Mouse (Mus musculus) G1E (cell line): ENCODE measurements at regions not wholly inside any gene's neighbourhood (a gene's known extent, or its start where the extent isn't known, plus 50 kb on each side); places are given as distances from the start of the nearest gene placed in this dataset.

Source experiments
- ATAC-seq: 2 replicates; pipeline ENCODE4 v1.8.0; 2016; ENCODE audit warnings: mild to moderate bottlenecking; ENCODE audit not compliant: insufficient number of reproducible peaks, poor library complexity, low FRiP score, severe bottlenecking; ENCODE audit errors: extremely low read depth
- DNase-seq: peaks from one replicate; pipeline ENCODE4 v3.0.0; 2012; ENCODE audit warnings: low spot score
- H3K27me3 ChIP-seq: 2 replicates; pipeline ENCODE4 v1.6.1; 2012; ENCODE audit warnings: mild to moderate bottlenecking, low read length, inconsistent platforms; ENCODE audit not compliant: insufficient read depth
- H3K36me3 ChIP-seq: replicated peaks from 2 replicates; pipeline ENCODE3; 2012; ENCODE audit warnings: mild to moderate bottlenecking, inconsistent platforms
- H3K4me1 ChIP-seq: 2 replicates; pipeline ENCODE4 v1.6.1; 2012; ENCODE audit warnings: low read depth, low read length, inconsistent platforms, mixed read lengths; ENCODE audit not compliant: insufficient read depth
- H3K4me3 ChIP-seq: 2 replicates; pipeline ENCODE4 v1.5.1; 2012; ENCODE audit warnings: low read depth, mild to moderate bottlenecking, inconsistent platforms, low read length, moderate library complexity, mixed read lengths
- H3K9me3 ChIP-seq: replicated peaks from 2 replicates; pipeline ENCODE4 v1.6.1; 2012; ENCODE audit warnings: inconsistent platforms
- CTCF ChIP-seq: IDR thresholded peaks from 2 replicates; pipeline ENCODE4 v1.5.1; 2012; ENCODE audit warnings: low read depth, low read length, inconsistent platforms, mixed read lengths
- GATA1 ChIP-seq: IDR thresholded peaks from 2 replicates; pipeline ENCODE4 v1.6.1; 2012; ENCODE audit warnings: borderline replicate concordance, low read length, inconsistent platforms, mixed read lengths
- GATA2 ChIP-seq: IDR thresholded peaks from 2 replicates; pipeline ENCODE4 v1.6.1; 2012; ENCODE audit warnings: low read depth, low read length, inconsistent platforms, borderline replicate concordance
- POLR2AphosphoS5 ChIP-seq: IDR thresholded peaks from 2 replicates; pipeline ENCODE4 v1.6.1; 2012; ENCODE audit warnings: low read depth, low read length, inconsistent platforms; ENCODE audit not compliant: insufficient replicate concordance
- TAL1 ChIP-seq: conservative IDR thresholded peaks from 2 replicates; pipeline ENCODE4 v1.6.1; 2012; ENCODE audit warnings: low read depth, low read length, inconsistent platforms, mixed read lengths

GRCm38 (mm10) chr9:87421175-87421574, 165.8 kb upstream of the Cep162 start:
- no peak overlapping the region for H3K4me3 ChIP-seq
- no peaks in the 10 kb centered on the region for H3K36me3 ChIP-seq
- DNase-seq (no peak), ATAC-seq (no peak)
- H3K27me3 ChIP-seq, result peaks cover 3% of the 10 kb centered on the region; the same call in 1 of the 2 replicates
- H3K9me3 ChIP-seq, result no peaks in the 10 kb centered on the region
- H3K4me1 ChIP-seq, result peaks cover 3% of the 10 kb centered on the region; the same call in 1 of the 2 replicates
- no peak for TF ChIP-seq POLR2AphosphoS5
- no peak for TF ChIP-seq GATA2
- no peak for TF ChIP-seq CTCF
- no peak for TF ChIP-seq TAL1
- TF ChIP-seq GATA1, result no peak

- ATAC-seq (no peak), DNase-seq (no peak)
- TF ChIP-seq POLR2AphosphoS5 (no peak), GATA2 (no peak), TAL1 (no peak), GATA1 (no peak), CTCF (no peak)
Measured at GRCm38 (mm10) chr9:87419376-87419775, 164.0 kb upstream of the Cep162 start.

GRCm38 (mm10) chr9:87412894-87413293, 157.6 kb upstream of the Cep162 start:
- ATAC-seq (no peak), DNase-seq (no peak)
- TF ChIP-seq GATA2, result no peak
- TF ChIP-seq TAL1, result no peak
- no peak for TF ChIP-seq GATA1
- TF ChIP-seq POLR2AphosphoS5, result no peak
- no peak for TF ChIP-seq CTCF
- Histone ChIP-seq H3K9me3 (no peaks in the 10 kb centered on the region), H3K27me3 (0 out of 2 replicates have a peak, but pooled peaks cover 2% of the 10 kb centered on the region), H3K4me3 (no peak overlapping the region), H3K4me1 (no peaks in the 10 kb centered on the region), H3K36me3 (no peaks in the 10 kb centered on the region)

More at GRCm38 (mm10) chr9:87419376-87419775, 164.0 kb upstream of the Cep162 start:
- Histone ChIP-seq H3K27me3 (peaks cover 3% of the 10 kb centered on the region; the same call in 1 of the 2 replicates), H3K36me3 (no peaks in the 10 kb centered on the region), H3K4me3 (no peak overlapping the region), H3K4me1 (peaks cover 3% of the 10 kb centered on the region; the same call in 1 of the 2 replicates), H3K9me3 (no peaks in the 10 kb centered on the region)

- no peak for DNase-seq
- no peak overlapping the region for H3K4me3 ChIP-seq
- no peak for ATAC-seq
- H3K9me3 ChIP-seq, result no peaks in the 10 kb centered on the region
- H3K27me3 ChIP-seq, result 0 out of 2 replicates have a peak, but pooled peaks cover 2% of the 10 kb centered on the region
- TF ChIP-seq CTCF (no peak), GATA2 (no peak), TAL1 (no peak), POLR2AphosphoS5 (no peak), GATA1 (no peak)
- peaks cover 5% of the 10 kb centered on the region for H3K4me1 ChIP-seq
- H3K36me3 ChIP-seq, result no peaks in the 10 kb centered on the region
Measured at GRCm38 (mm10) chr9:87411044-87411443, 155.7 kb upstream of the Cep162 start.

- TF ChIP-seq CTCF, result no peak
- TF ChIP-seq GATA2, result no peak
- TF ChIP-seq TAL1, result no peak
- no peak for TF ChIP-seq GATA1
- no peak for TF ChIP-seq POLR2AphosphoS5
- ATAC-seq, result no peak
- DNase-seq, result no peak
- Histone ChIP-seq H3K4me3 (no peak overlapping the region), H3K36me3 (no peaks in the 10 kb centered on the region), H3K27me3 (0 out of 2 replicates have a peak, but pooled peaks cover 2% of the 10 kb centered on the region), H3K9me3 (no peaks in the 10 kb centered on the region), H3K4me1 (peaks cover 5% of the 10 kb centered on the region)
Measured at GRCm38 (mm10) chr9:87409736-87410135, 154.4 kb upstream of the Cep162 start.

GRCm38 (mm10) chr9:87408805-87409204, 153.5 kb upstream of the Cep162 start:
- H3K27me3 ChIP-seq, result 0 out of 2 replicates have a peak, but pooled peaks cover 2% of the 10 kb centered on the region
- ATAC-seq, result no peak

GRCm38 (mm10) chr9:87406476-87406875, 151.1 kb upstream of the Cep162 start:
- ATAC-seq (peak; percentile 57), DNase-seq (no peak)
- Histone ChIP-seq H3K4me1 (peaks cover 5% of the 10 kb centered on the region), H3K9me3 (no peaks in the 10 kb centered on the region), H3K36me3 (no peaks in the 10 kb centered on the region), H3K4me3 (no peak overlapping the region), H3K27me3 (0 out of 2 replicates have a peak, but pooled peaks cover 2% of the 10 kb centered on the region)
- TF ChIP-seq GATA1 (no peak), GATA2 (no peak), CTCF (no peak), TAL1 (peak; percentile 29; the same call in 1 of the 2 replicates), POLR2AphosphoS5 (no peak)

More at GRCm38 (mm10) chr9:87408805-87409204, 153.5 kb upstream of the Cep162 start:
- H3K36me3 ChIP-seq, result no peaks in the 10 kb centered on the region
- TF ChIP-seq CTCF (no peak), GATA1 (no peak)
- H3K4me3 ChIP-seq, result no peak overlapping the region
- H3K9me3 ChIP-seq, result no peaks in the 10 kb centered on the region
- H3K4me1 ChIP-seq, result peaks cover 5% of the 10 kb centered on the region
- DNase-seq, result no peak
